Mouse (Mus musculus) hindbrain, embryonic 14.5 days (tissue): ENCODE measurements at regions not wholly inside any gene's neighbourhood (a gene's known extent, or its start where the extent isn't known, plus 50 kb on each side); places are given as distances from the start of the nearest gene placed in this dataset.
A peak's percentile ranks its signal among the peaks of the same experiment; 100 is the strongest.
"Not testable (repeated sequence)": the region's sequence is repeated elsewhere in the genome, so short reads cannot be mapped to it uniquely, and the experiment has no call there.

Experiments
- ATAC-seq: fragments of 200-750 bp; cut with Nextera tagmentation; 2 replicates; pipeline ENCODE4 v1.8.0; 2017; ENCODE audit warnings: moderate number of reproducible peaks, mild to moderate bottlenecking, moderate TSS enrichment, moderate library complexity; ENCODE audit not compliant: low FRiP score
- DNase-seq: peaks from one replicate; pipeline ENCODE4 v3.0.0-alpha.2; 2015; ENCODE audit warnings: low spot score
- H3K27ac ChIP-seq: fragments of 300-500 bp; sonication (generic); 2 replicates; pipeline ENCODE4 v1.5.1; 2014; ENCODE audit warnings: mild to moderate bottlenecking, moderate library complexity
- H3K27me3 ChIP-seq: fragments of 300-500 bp; sonication (generic); 2 replicates; pipeline ENCODE4 v1.6.1; 2014; ENCODE audit warnings: mild to moderate bottlenecking, low read length, mixed read lengths; ENCODE audit not compliant: control insufficient read depth, insufficient read depth
- H3K36me3 ChIP-seq: fragments of 300-500 bp; sonication (generic); replicated peaks from 2 replicates; pipeline ENCODE4 v1.6.1; 2014; ENCODE audit not compliant: control insufficient read depth, insufficient read depth
- H3K4me1 ChIP-seq: fragments of 300-500 bp; sonication (generic); replicated peaks from 2 replicates; pipeline ENCODE4 v1.6.1; 2014; ENCODE audit warnings: antibody characterized with exemption, low read length, mixed read lengths; ENCODE audit not compliant: control insufficient read depth, insufficient read depth
- H3K4me2 ChIP-seq: fragments of 300-500 bp; sonication (generic); replicated peaks from 2 replicates; pipeline ENCODE4 v1.6.1; 2014; ENCODE audit warnings: mild to moderate bottlenecking, moderate library complexity
- H3K4me3 ChIP-seq: fragments of 300-500 bp; sonication (generic); replicated peaks from 2 replicates; pipeline ENCODE4 v1.5.1; 2014; ENCODE audit warnings: mild to moderate bottlenecking, low read length
- H3K9ac ChIP-seq: fragments of 300-500 bp; sonication (generic); 2 replicates; pipeline ENCODE4 v1.6.1; 2014
- H3K9me3 ChIP-seq: fragments of 300-500 bp; sonication (generic); 2 replicates; pipeline ENCODE4 v1.6.1; 2016; ENCODE audit warnings: low read length; ENCODE audit not compliant: control insufficient read depth
- WGBS: fragments of 180-500 bp; shearing (Covaris S2); extraction: QIAGEN DNeasy Blood & Tissue Kit; methylation state at CpG from one replicate; pipeline ENCODE4 v1.1.7; 2014; 5-methylcytosine and 5-hydroxymethylcytosine counted together

DNA sequence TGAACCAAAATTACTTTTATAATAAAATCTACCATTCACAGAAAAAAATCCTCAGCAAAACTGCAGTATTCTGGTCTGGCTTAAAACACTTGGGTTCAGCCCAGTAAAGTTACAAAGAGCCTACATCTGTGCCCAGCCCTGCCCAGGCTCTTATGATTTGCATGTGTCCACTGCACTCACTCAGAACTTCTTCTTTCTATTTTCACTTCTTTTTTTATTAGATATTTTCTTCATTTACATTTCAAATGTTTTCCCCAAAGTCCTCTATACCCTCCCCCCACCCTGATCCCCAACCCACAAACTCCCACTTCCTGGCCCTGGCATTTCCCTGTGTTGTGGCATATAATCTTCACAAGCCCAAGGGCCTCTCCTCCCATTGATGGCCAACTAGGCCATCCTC lies 1442.4 kb upstream of the Tacstd2 start:
- Histone ChIP-seq H3K4me2 (no peak overlapping the region), H3K27ac (no peak overlapping the region), H3K4me3 (no peak overlapping the region), H3K36me3 (no peaks in the 10 kb centered on the region), H3K4me1 (no peaks in the 10 kb centered on the region), H3K9me3 (no peaks in the 10 kb centered on the region), H3K9ac (no peak overlapping the region), H3K27me3 (no peaks in the 10 kb centered on the region)
- ATAC-seq (no peak), DNase-seq (no peak)

- H3K4me3 ChIP-seq: no peak overlapping the region
- H3K9me3 ChIP-seq: no peaks in the 10 kb centered on the region
- H3K9ac ChIP-seq: no peak overlapping the region
- no peaks in the 10 kb centered on the region for H3K36me3 ChIP-seq
- no peaks in the 10 kb centered on the region for H3K27me3 ChIP-seq
- DNase-seq (no peak), ATAC-seq (no peak)
- no peaks in the 10 kb centered on the region for H3K4me1 ChIP-seq
- H3K27ac ChIP-seq: no peak overlapping the region
- no peak overlapping the region for H3K4me2 ChIP-seq
These were observed 1428.4 kb upstream of the Tacstd2 start for GRCm38 (mm10) chr6:68964012-68964411.

DNA sequence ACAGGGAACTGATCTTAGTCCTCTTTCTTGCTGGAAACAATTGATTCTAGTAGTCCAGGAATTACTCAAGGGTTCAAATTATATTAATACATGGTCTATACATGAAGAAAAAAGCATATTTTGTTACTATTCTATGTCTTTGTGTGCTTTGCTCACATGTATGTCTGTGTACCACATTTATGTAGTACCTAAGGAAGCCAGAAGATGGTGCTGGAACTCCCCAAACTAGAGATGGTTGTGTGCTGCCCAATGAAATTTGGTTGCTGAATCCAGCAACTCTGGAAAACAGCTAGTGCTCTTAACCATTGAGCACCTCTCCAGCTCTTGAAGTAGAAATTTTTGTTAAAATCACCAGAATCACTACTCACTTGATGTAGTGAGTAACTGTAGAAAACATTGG lies 1402.5 kb upstream of the Tacstd2 start:
- H3K9me3 ChIP-seq, H3K4me3 ChIP-seq, H3K27me3 ChIP-seq, H3K4me2 ChIP-seq, H3K9ac ChIP-seq, DNase-seq, H3K36me3 ChIP-seq, H3K4me1 ChIP-seq, H3K27ac ChIP-seq: not testable (repeated sequence)
- 0 out of 2 replicates have a peak, but pooled peaks have one; percentile 69 for ATAC-seq

DNA sequence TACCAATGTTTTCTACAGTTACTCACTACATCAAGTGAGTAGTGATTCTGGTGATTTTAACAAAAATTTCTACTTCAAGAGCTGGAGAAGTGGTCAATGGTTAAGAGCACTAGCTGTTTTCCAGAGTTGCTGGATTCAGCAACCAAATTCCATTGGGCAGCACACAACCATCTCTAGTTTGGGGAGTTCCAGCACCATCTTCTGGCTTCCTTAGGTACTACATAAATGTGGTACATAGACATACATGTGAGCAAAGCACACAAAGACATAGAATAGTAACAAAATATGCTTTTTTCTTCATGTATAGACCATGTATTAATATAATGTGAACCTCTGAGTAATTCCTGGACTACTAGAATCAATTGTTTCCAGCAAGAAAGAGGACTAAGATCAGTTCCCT lies 1396.3 kb upstream of the Tacstd2 start:
- H3K9me3 ChIP-seq, H3K27me3 ChIP-seq, H3K36me3 ChIP-seq, H3K27ac ChIP-seq, DNase-seq, ATAC-seq, H3K9ac ChIP-seq, H3K4me1 ChIP-seq, H3K4me2 ChIP-seq, H3K4me3 ChIP-seq: not testable (repeated sequence)

- DNase-seq: no peak
- Histone ChIP-seq H3K4me2 (no peak overlapping the region), H3K4me1 (no peaks in the 10 kb centered on the region), H3K36me3 (no peaks in the 10 kb centered on the region), H3K27ac (no peak overlapping the region), H3K4me3 (no peak overlapping the region), H3K27me3 (no peaks in the 10 kb centered on the region), H3K9ac (no peak overlapping the region), H3K9me3 (no peaks in the 10 kb centered on the region)
- ATAC-seq: no peak
These were observed 1379.9 kb upstream of the Tacstd2 start for GRCm38 (mm10) chr6:68915536-68915935.

DNA sequence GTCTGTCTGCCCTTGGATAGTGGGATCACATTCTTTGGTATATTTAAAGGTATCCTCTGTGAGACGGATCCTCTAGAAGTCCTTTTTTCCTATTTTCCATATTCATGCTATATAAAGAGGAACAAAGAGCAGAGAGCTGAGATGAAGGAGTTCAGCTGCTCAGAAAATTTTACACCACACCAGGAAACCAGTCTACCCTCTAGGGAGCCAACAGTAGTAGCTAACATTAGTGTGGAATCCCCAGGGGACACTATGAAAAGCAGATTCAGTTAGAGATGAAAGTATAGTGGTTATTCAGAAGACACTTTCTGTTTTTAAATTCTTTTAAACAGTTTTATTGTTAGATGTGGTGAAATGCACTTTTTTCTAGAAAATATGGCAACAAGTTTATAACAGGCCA lies 1348.5 kb upstream of the Tacstd2 start:
- Histone ChIP-seq H3K27ac (no peak overlapping the region), H3K4me3 (no peak overlapping the region), H3K4me1 (no peaks in the 10 kb centered on the region), H3K9me3 (no peaks in the 10 kb centered on the region), H3K9ac (no peak overlapping the region), H3K4me2 (no peak overlapping the region), H3K27me3 (no peaks in the 10 kb centered on the region), H3K36me3 (no peaks in the 10 kb centered on the region)
- DNase-seq: no peak
- 82% methylated on average over 1 of the region's 1 CpGs for WGBS
- no peak for ATAC-seq

DNA sequence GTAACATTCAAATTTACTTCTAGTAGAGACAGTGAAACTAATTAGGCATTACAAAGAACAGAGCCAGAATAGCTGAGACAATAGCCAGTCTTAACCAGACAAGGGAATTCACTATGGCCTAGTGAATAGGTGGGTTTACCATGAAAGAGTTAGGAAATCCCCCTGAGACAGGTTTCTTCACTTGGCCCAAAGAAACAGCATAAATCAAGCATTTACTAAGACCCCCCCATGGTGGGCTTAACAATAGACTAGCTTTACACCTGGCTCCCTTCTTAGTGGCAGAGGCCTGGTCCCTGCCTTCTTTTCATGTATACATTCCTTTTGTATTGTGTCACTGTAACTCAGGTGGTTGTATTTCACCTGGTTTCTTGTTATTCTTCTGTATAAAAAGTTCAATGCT lies 1317.2 kb upstream of the Tacstd2 start:
- not testable (repeated sequence) for H3K4me3 ChIP-seq, H3K36me3 ChIP-seq, DNase-seq, H3K9ac ChIP-seq, ATAC-seq, H3K27me3 ChIP-seq, H3K4me2 ChIP-seq, H3K4me1 ChIP-seq, H3K27ac ChIP-seq, H3K9me3 ChIP-seq

GRCm38 (mm10) chr6:68852286-68852685 lies 1316.7 kb upstream of the Tacstd2 start:
- Histone ChIP-seq H3K9me3 (no peaks in the 10 kb centered on the region), H3K4me1 (no peaks in the 10 kb centered on the region), H3K4me2 (no peak overlapping the region), H3K4me3 (no peak overlapping the region), H3K36me3 (no peaks in the 10 kb centered on the region), H3K27ac (no peak overlapping the region), H3K9ac (no peak overlapping the region), H3K27me3 (no peaks in the 10 kb centered on the region)
- 88% methylated on average over 2 of the region's 2 CpGs for WGBS
- DNase-seq: no peak
- ATAC-seq: no peak

DNA sequence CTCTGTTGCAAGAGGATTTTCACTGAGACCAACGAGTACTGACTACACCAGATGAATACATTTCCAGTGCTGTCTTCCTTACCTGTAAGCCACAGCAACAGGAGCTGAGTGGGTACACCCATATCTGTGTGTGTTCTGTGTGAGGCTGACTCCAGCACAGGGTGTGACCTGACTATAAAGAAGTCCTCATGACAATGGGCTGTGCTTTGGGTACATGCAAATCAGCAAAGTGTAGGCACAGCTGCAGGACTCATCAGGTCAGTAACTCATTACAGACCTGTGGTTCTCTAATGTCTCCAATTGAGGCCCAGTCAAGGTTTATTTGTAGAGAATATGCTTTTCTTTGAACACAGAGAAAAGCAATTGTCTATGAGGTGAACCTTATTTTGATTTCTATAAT lies 1299.6 kb upstream of the Tacstd2 start:
- Histone ChIP-seq H3K4me2 (no peak overlapping the region), H3K4me1 (no peaks in the 10 kb centered on the region), H3K36me3 (no peaks in the 10 kb centered on the region), H3K4me3 (no peak overlapping the region), H3K27me3 (no peaks in the 10 kb centered on the region), H3K9me3 (no peaks in the 10 kb centered on the region), H3K9ac (no peak overlapping the region), H3K27ac (no peak overlapping the region)
- WGBS: 68% methylated on average over 1 of the region's 1 CpGs
- DNase-seq: no peak
- no peak for ATAC-seq

GRCm38 (mm10) chr6:68834633-68835032 lies 1299.0 kb upstream of the Tacstd2 start:
- Histone ChIP-seq H3K4me2 (no peak overlapping the region), H3K27me3 (no peaks in the 10 kb centered on the region), H3K27ac (no peak overlapping the region), H3K4me1 (no peaks in the 10 kb centered on the region), H3K4me3 (no peak overlapping the region), H3K9me3 (no peaks in the 10 kb centered on the region), H3K9ac (no peak overlapping the region), H3K36me3 (no peaks in the 10 kb centered on the region)
- no peak for DNase-seq
- ATAC-seq: no peak
- 86% methylated on average over 4 of the region's 4 CpGs for WGBS
